Mouse (Mus musculus) liver, embryonic 14.5 days (tissue): ENCODE measurements around the gene Tusc2. TPM values are rescaled to one million over a fixed set of nuclear protein-coding genes. Genes with fewer than 3 reads are reported as not detected.
A peak's percentile ranks its signal among the peaks of the same experiment; 100 is the strongest.

Experiments used
- ATAC-seq: fragments of 200-750 bp; cut with Nextera tagmentation; 2 replicates; pipeline ENCODE4 v1.8.0; 2017; ENCODE audit warnings: moderate number of reproducible peaks, mild to moderate bottlenecking, moderate library complexity; ENCODE audit not compliant: insufficient read depth
- DNase-seq, 3 experiments: peaks; one replicate each; pipeline ENCODE4 v3.0.0-alpha.2; 2012 to 2013; ENCODE audit warnings: low read depth in 3 of 3, low spot score in 3 of 3
- H3K27ac ChIP-seq: fragments of 300-500 bp; sonication (generic); 2 replicates; pipeline ENCODE4 v1.5.1; 2014; ENCODE audit warnings: moderate library complexity, mild to moderate bottlenecking, control low read depth, inconsistent platforms
- H3K27me3 ChIP-seq: fragments of 300-500 bp; sonication (generic); 2 replicates; pipeline ENCODE4 v1.6.1; 2014; ENCODE audit warnings: mild to moderate bottlenecking, low read length, moderate library complexity; ENCODE audit not compliant: control insufficient read depth, insufficient read depth
- H3K36me3 ChIP-seq: fragments of 300-500 bp; sonication (generic); replicated peaks from 2 replicates; pipeline ENCODE4 v1.6.1; 2014; ENCODE audit warnings: low read depth; ENCODE audit not compliant: control insufficient read depth, insufficient read depth
- H3K4me1 ChIP-seq, 2 experiments: fragments of 200-500 bp in 1 of 2; fragments of 300-500 bp in 1 of 2; sonication (generic) in 1 of 2; replicated peaks; 2 replicates each; pipeline ENCODE4 v1.6.1; 2012 to 2014; ENCODE audit warnings: antibody characterized with exemption in 1 of 2, inconsistent platforms in 1 of 2, low read length in 1 of 2; ENCODE audit not compliant: control insufficient read depth in 2 of 2, insufficient read depth in 2 of 2
- H3K4me2 ChIP-seq: fragments of 300-500 bp; sonication (generic); 2 replicates; pipeline ENCODE4 v1.6.1; 2014; ENCODE audit warnings: low read depth, mild to moderate bottlenecking, control low read depth, moderate library complexity
- H3K4me3 ChIP-seq, 2 experiments: fragments of 200-500 bp in 1 of 2; fragments of 300-500 bp in 1 of 2; sonication (generic) in 1 of 2; 2 replicates each; pipeline ENCODE4 v1.5.1; 2012 to 2014; ENCODE audit warnings: low read depth in 2 of 2, low read length in 2 of 2, mild to moderate bottlenecking in 2 of 2, control low read depth in 1 of 2, inconsistent platforms in 1 of 2, moderate library complexity in 1 of 2; ENCODE audit not compliant: insufficient read depth in 1 of 2
- H3K9ac ChIP-seq: fragments of 300-500 bp; sonication (generic); replicated peaks from 2 replicates; pipeline ENCODE4 v1.6.1; 2014; ENCODE audit warnings: mild to moderate bottlenecking, control low read depth, moderate library complexity
- H3K9me3 ChIP-seq: fragments of 300-500 bp; sonication (generic); 2 replicates; pipeline ENCODE4 v1.6.1; 2016; ENCODE audit warnings: low read length, mixed read lengths; ENCODE audit not compliant: control insufficient read depth
- CTCF ChIP-seq: IDR thresholded peaks from 2 replicates; pipeline ENCODE4 v1.5.1; 2016; ENCODE audit warnings: antibody characterized with exemption, low read depth, control low read depth
- EP300 ChIP-seq: IDR thresholded peaks from 2 replicates; pipeline ENCODE4 v1.6.1; 2016; ENCODE audit warnings: antibody characterized with exemption, low read depth
- WGBS: fragments of 180-500 bp; shearing (Covaris S2); extraction: QIAGEN DNeasy Blood & Tissue Kit; methylation state at CpG from one replicate; pipeline ENCODE4 v1.1.7; 2014; ENCODE audit not compliant: insufficient replicate concordance; 5-methylcytosine and 5-hydroxymethylcytosine counted together
- polyA plus RNA-seq, 2 experiments: library from polyadenylated mRNA; depleted of rRNA in 1 of 2; stranded (reverse) in 1 of 2; unstranded in 1 of 2; fragments of >200 nt; fragmentation: Nextera tagmentation in 1 of 2; extraction: Ambion mirVana in 1 of 2; gene quantifications; 2 replicates each; pipeline versions ENCODE4 v1.2.1 to v1.2.3; 2012 to 2014

The Tusc2 gene
- polyA plus RNA-seq, 2 experiments, result 22.6 to 39.7 TPM

GRCm38 (mm10) chr9:107586974-107587832, 24.1 kb downstream of the Tusc2 start, which contains the start of gene Ifrd2:
Gene Ifrd2, plus strand, starts transcription at chr9:107587642.
- 6% methylated on average over 46 of the region's 46 CpGs for WGBS
- H3K4me2 ChIP-seq, result peak within 1 kb of the TSS; percentile 97
- H3K4me3 ChIP-seq, result peak within 1 kb of the TSS; percentile 83 to 98
- DNase-seq (peak; percentile 99 to 100 (median 100)), ATAC-seq (peak; percentile 90)
- TF ChIP-seq CTCF (no peak), EP300 (peak; percentile 95)
- H3K27ac ChIP-seq, result peak within 1 kb of the TSS; percentile 99
- H3K36me3 ChIP-seq, result peaks cover 36% of the 10 kb centered on the region
- peak within 1 kb of the TSS; percentile 91 for H3K9ac ChIP-seq
- peaks cover 27 to 33% of the 10 kb centered on the region in 2 experiments for H3K4me1 ChIP-seq
- no peaks in the 10 kb centered on the region for H3K9me3 ChIP-seq
- no peaks in the 10 kb centered on the region for H3K27me3 ChIP-seq

GRCm38 (mm10) chr9:107587833-107588639, 25.0 kb downstream of the Tusc2 start:
- Histone ChIP-seq H3K27ac (peak overlapping the region; percentile 97), H3K9me3 (no peaks in the 10 kb centered on the region), H3K4me2 (peak overlapping the region; percentile 97), H3K4me1 (peaks cover 24 to 28% of the 10 kb centered on the region in 2 experiments), H3K36me3 (peaks cover 44% of the 10 kb centered on the region), H3K9ac (peak overlapping the region; percentile 90), H3K27me3 (no peaks in the 10 kb centered on the region), H3K4me3 (peak overlapping the region; percentile 83 to 98)
- no peak for TF ChIP-seq CTCF
- TF ChIP-seq EP300, result peak; percentile 72
- ATAC-seq (peak; percentile 21), DNase-seq (peak; percentile 73 to 79 (median 77))
- WGBS, result under 1% methylated on average over 33 of the region's 33 CpGs

- Histone ChIP-seq H3K9ac (peak overlapping the region; percentile 90), H3K27ac (peak overlapping the region; percentile 97), H3K36me3 (peaks cover 62% of the 10 kb centered on the region), H3K4me1 (peaks cover 24 to 28% of the 10 kb centered on the region in 2 experiments), H3K9me3 (no peaks in the 10 kb centered on the region), H3K27me3 (no peaks in the 10 kb centered on the region), H3K4me2 (peak overlapping the region; percentile 97), H3K4me3 (peak overlapping the region; percentile 83 to 98)
- DNase-seq (peak in 2 of 3 experiments; percentile 63 to 68), ATAC-seq (peak; percentile 6; the same call in 1 of the 2 replicates)
- TF ChIP-seq CTCF (peak; percentile 63), EP300 (no peak)
- 59% methylated on average over 25 of the region's 25 CpGs for WGBS
Measured at GRCm38 (mm10) chr9:107590058-107590772, 27.2 kb downstream of the Tusc2 start.

- Histone ChIP-seq H3K9ac (peak overlapping the region; percentile 90; the same call in 1 of the 2 replicates), H3K36me3 (peaks cover 62% of the 10 kb centered on the region), H3K4me1 (peaks cover 24 to 28% of the 10 kb centered on the region in 2 experiments), H3K9me3 (no peaks in the 10 kb centered on the region), H3K4me2 (peak overlapping the region; percentile 97), H3K4me3 (peak overlapping the region; percentile 83 to 98; a peak in 3 of 4 replicates), H3K27ac (peak overlapping the region; percentile 97), H3K27me3 (no peaks in the 10 kb centered on the region)
- 88% methylated on average over 6 of the region's 6 CpGs for WGBS
- no peak for DNase-seq
- TF ChIP-seq EP300, result no peak
- TF ChIP-seq CTCF, result no peak
- ATAC-seq, result no peak
Measured at GRCm38 (mm10) chr9:107590773-107591060, 27.7 kb downstream of the Tusc2 start.
